Mouse (Mus musculus): ENCODE results near the gene Agbl2. TPM values are rescaled to one million over a fixed set of nuclear protein-coding genes. Genes with fewer than 3 reads are reported as not detected.
"Not testable (repeated sequence)": the region's sequence is repeated elsewhere in the genome, so short reads cannot be mapped to it uniquely, and the experiment has no call there.

The Agbl2 gene
- polyA plus RNA-seq, 1 experiment from 2014 or later, result not detected

GRCm38 (mm10) chr2:90822978-90823377, 40.5 kb downstream of the Agbl2 start:
- H3K9me3 ChIP-seq (ENCODE audit: low read length), result no peaks in the 10 kb centered on the region

GRCm38 (mm10) chr2:90823781-90824180, 41.3 kb downstream of the Agbl2 start:
- H3K27ac ChIP-seq (ENCODE audit: low read depth), result no peak overlapping the region
- no peaks in the 10 kb centered on the region for H3K9me3 ChIP-seq (ENCODE audit: low read length)
- H3K36me3 ChIP-seq (replicated peaks; ENCODE audit: insufficient read depth, low read length), result no peaks in the 10 kb centered on the region
- no peak overlapping the region for H3K4me3 ChIP-seq (ENCODE audit: low read depth, low read length)
- DNase-seq (no peak), ATAC-seq (no peak)
- no peak overlapping the region for H3K9ac ChIP-seq (replicated peaks)
- H3K4me1 ChIP-seq (ENCODE audit: insufficient read depth), result no peaks in the 10 kb centered on the region
- TF ChIP-seq CTCF (IDR thresholded peaks at IDR 0.05; ENCODE audit: low read depth), result no peak
- TF ChIP-seq EP300 (IDR thresholded peaks at IDR 0.05; ENCODE audit: low read depth), result no peak
- WGBS (ENCODE audit: insufficient replicate concordance), result 75% methylated on average over 6 of the region's 6 CpGs
- no peak overlapping the region for H3K4me2 ChIP-seq (ENCODE audit: low read depth, low read length)
- no peaks in the 10 kb centered on the region for H3K27me3 ChIP-seq (ENCODE audit: insufficient read depth, low read length)

More at GRCm38 (mm10) chr2:90822978-90823377, 40.5 kb downstream of the Agbl2 start:
- Histone ChIP-seq H3K9ac (replicated peaks) (no peak overlapping the region), H3K4me3 (ENCODE audit: low read depth, low read length) (no peak overlapping the region), H3K4me1 (ENCODE audit: insufficient read depth) (no peaks in the 10 kb centered on the region), H3K4me2 (ENCODE audit: low read depth, low read length) (no peak overlapping the region), H3K36me3 (replicated peaks; ENCODE audit: insufficient read depth, low read length) (no peaks in the 10 kb centered on the region), H3K27me3 (ENCODE audit: insufficient read depth, low read length) (no peaks in the 10 kb centered on the region), H3K27ac (ENCODE audit: low read depth) (no peak overlapping the region)
- WGBS (ENCODE audit: insufficient replicate concordance), result 85% methylated on average over 2 of the region's 2 CpGs
- DNase-seq (no peak), ATAC-seq (no peak)
- no peak for TF ChIP-seq EP300 (IDR thresholded peaks at IDR 0.05; ENCODE audit: low read depth)
- no peak for TF ChIP-seq CTCF (IDR thresholded peaks at IDR 0.05; ENCODE audit: low read depth)

GRCm38 (mm10) chr2:90824528-90824927, 42.0 kb downstream of the Agbl2 start:
- H3K4me3 ChIP-seq (ENCODE audit: low read depth, low read length); ATAC-seq; H3K4me2 ChIP-seq (ENCODE audit: low read depth, low read length); H3K9ac ChIP-seq (replicated peaks); H3K9me3 ChIP-seq (ENCODE audit: low read length); H3K36me3 ChIP-seq (replicated peaks; ENCODE audit: insufficient read depth, low read length); H3K4me1 ChIP-seq (ENCODE audit: insufficient read depth); DNase-seq; H3K27me3 ChIP-seq (ENCODE audit: insufficient read depth, low read length); H3K27ac ChIP-seq (ENCODE audit: low read depth): not testable (repeated sequence)
- 72% methylated on average over 10 of the region's 10 CpGs for WGBS (ENCODE audit: insufficient replicate concordance)

GRCm38 (mm10) chr2:90825515-90826172, 43.1 kb downstream of the Agbl2 start:
- TF ChIP-seq EP300 (IDR thresholded peaks at IDR 0.05; ENCODE audit: low read depth) (no peak), CTCF (IDR thresholded peaks at IDR 0.05; ENCODE audit: low read depth) (no peak)
- H3K4me2 ChIP-seq (ENCODE audit: low read depth, low read length), result no peak overlapping the region
- no peaks in the 10 kb centered on the region for H3K36me3 ChIP-seq (replicated peaks; ENCODE audit: insufficient read depth, low read length)
- H3K9ac ChIP-seq (replicated peaks), result no peak overlapping the region
- ATAC-seq (no peak), DNase-seq (no peak)
- H3K27ac ChIP-seq (ENCODE audit: low read depth), result no peak overlapping the region
- no peaks in the 10 kb centered on the region for H3K9me3 ChIP-seq (ENCODE audit: low read length)
- H3K4me3 ChIP-seq (ENCODE audit: low read depth, low read length), result no peak overlapping the region
- 74% methylated on average over 11 of the region's 11 CpGs for WGBS (ENCODE audit: insufficient replicate concordance)
- no peaks in the 10 kb centered on the region for H3K27me3 ChIP-seq (ENCODE audit: insufficient read depth, low read length)
- no peaks in the 10 kb centered on the region for H3K4me1 ChIP-seq (ENCODE audit: insufficient read depth)

GRCm38 (mm10) chr2:90828739-90829138, 46.2 kb downstream of the Agbl2 start:
- H3K4me1 ChIP-seq (ENCODE audit: insufficient read depth), result no peaks in the 10 kb centered on the region
- no peak overlapping the region for H3K27ac ChIP-seq (ENCODE audit: low read depth)
- WGBS (ENCODE audit: insufficient replicate concordance), result 44% methylated on average over 7 of the region's 7 CpGs
- TF ChIP-seq EP300 (IDR thresholded peaks at IDR 0.05; ENCODE audit: low read depth), result no peak
- TF ChIP-seq CTCF (IDR thresholded peaks at IDR 0.05; ENCODE audit: low read depth), result no peak
- no peak for DNase-seq
- no peaks in the 10 kb centered on the region for H3K36me3 ChIP-seq (replicated peaks; ENCODE audit: insufficient read depth, low read length)
- ATAC-seq, result no peak
- no peak overlapping the region for H3K4me3 ChIP-seq (ENCODE audit: low read depth, low read length)
- no peak overlapping the region for H3K4me2 ChIP-seq (ENCODE audit: low read depth, low read length)
- no peak overlapping the region for H3K9ac ChIP-seq (replicated peaks)
- no peaks in the 10 kb centered on the region for H3K27me3 ChIP-seq (ENCODE audit: insufficient read depth, low read length)
- no peaks in the 10 kb centered on the region for H3K9me3 ChIP-seq (ENCODE audit: low read length)

- Histone ChIP-seq H3K4me3 (ENCODE audit: low read depth, low read length) (no peak overlapping the region), H3K9ac (replicated peaks) (no peak overlapping the region), H3K4me1 (ENCODE audit: insufficient read depth) (no peaks in the 10 kb centered on the region), H3K9me3 (ENCODE audit: low read length) (no peaks in the 10 kb centered on the region), H3K27me3 (ENCODE audit: insufficient read depth, low read length) (no peaks in the 10 kb centered on the region), H3K4me2 (ENCODE audit: low read depth, low read length) (no peak overlapping the region), H3K36me3 (replicated peaks; ENCODE audit: insufficient read depth, low read length) (no peaks in the 10 kb centered on the region), H3K27ac (ENCODE audit: low read depth) (no peak overlapping the region)
- DNase-seq (no peak), ATAC-seq (no peak)
- 59% methylated on average over 5 of the region's 5 CpGs for WGBS (ENCODE audit: insufficient replicate concordance)
- TF ChIP-seq CTCF (IDR thresholded peaks at IDR 0.05; ENCODE audit: low read depth) (no peak), EP300 (IDR thresholded peaks at IDR 0.05; ENCODE audit: low read depth) (no peak)
Observed at GRCm38 (mm10) chr2:90833502-90833901, 51.0 kb downstream of the Agbl2 start.

Measured in liver, postnatal 0 days (tissue).